Mouse (Mus musculus) inflammation-experienced regulatory T-cells, adult 16 weeks (primary cell): ENCODE data around the gene Echdc3. TPM values are rescaled to one million over a fixed set of nuclear protein-coding genes. Genes with fewer than 3 reads are reported as not detected.

ENCODE experiments used
- polyA plus RNA-seq: library from polyadenylated mRNA; unstranded; fragments of 100-300 nt; shearing (Covaris generic); gene quantifications from one replicate; pipeline ENCODE4 v1.2.1, GENCODE M21; 2017

Echdc3 gene
- 0.16 TPM for polyA plus RNA-seq

GRCm38 (mm10) chr2:6212724-6213511 is at the start of gene Echdc3:
Gene Echdc3, minus strand, starts transcription at chr2:6213033.

Other genes with a start within 250 kb of the Echdc3 start
- not detected for gene Proser2, start 82.8 kb downstream of the Echdc3 start, polyA plus RNA-seq
- 14.4 TPM for gene Usp6nl, start 109.6 kb upstream of the Echdc3 start, polyA plus RNA-seq